Mouse (Mus musculus): ENCODE data around the gene Pcp4.
A peak's percentile ranks its signal among the peaks of the same experiment; 100 is the strongest.

The Pcp4 gene

DNA sequence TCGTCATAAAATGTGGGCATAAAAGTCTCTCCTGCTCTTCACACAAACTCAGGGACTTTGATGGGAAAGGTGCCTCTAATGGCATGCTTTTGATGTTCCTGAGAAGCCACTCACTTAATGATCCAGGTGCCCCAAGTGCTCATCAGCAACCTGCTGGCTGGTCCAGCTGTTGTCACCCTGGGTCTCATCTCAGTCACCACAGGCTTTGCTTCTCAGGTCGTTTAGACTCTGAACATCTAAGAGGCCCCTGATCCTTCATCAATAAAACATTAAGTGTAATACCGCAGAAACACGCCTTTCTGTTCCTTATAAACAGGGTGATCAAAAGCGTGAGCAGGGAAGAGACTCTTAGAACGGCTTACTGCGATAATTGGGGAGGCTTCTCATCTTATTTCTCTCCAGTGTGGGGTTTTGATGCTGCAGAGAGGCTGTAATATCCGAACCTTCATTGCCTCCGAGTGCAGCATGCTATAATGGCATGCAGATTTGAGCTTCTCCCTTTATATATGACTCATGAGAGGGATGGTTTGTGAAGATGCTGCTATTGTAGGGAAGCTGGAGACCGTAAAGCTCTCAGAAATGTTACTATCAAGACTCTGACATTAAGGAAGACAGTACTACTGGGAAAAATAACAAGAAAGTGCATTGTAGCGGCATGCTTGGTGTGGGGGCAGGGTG, 19.7 kb downstream of the Pcp4 start:
- DNase-seq (ENCODE audit: inconsistent age in 2 of 2, low spot score in 1 of 2), result no peak

DNA sequence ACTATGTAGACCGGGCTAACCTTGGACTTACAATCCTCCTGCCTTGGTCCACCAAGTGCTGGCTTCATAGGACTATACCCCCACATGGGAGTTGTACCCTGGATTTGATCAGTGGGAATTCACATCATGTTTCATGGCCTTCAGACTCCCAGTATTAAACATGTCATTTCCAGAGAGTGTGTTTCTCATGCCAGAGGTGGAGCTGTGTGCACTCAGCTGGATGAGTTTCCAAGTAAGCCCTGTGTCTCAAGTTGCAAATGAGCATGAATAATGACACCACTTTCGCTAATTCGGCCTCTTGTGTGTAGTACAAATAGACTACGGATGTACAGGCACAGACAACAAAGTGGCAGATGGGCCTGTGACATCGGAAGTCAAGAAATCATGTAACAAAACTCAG, 20.6 kb downstream of the Pcp4 start:
- no peak for DNase-seq (ENCODE audit: inconsistent age in 2 of 2, low spot score in 1 of 2)

DNA sequence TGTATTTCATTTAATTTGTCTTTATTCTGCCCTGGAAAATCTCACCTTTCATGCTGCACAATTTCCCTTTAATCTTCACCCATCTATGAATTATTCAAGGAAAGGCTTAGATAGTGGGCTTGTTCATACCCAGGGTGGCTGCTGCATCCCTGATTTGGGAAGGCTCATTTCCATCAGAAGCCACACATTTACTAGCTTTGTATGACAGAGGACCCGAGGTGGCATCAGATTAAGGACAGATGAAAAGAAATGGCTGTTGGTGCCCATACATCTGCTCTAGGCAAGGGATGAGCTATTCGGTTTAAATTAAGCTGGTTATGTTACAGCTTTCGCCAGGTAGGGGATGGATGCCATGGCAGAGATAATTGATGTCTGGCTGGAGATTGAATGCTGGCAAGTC, 24.1 kb downstream of the Pcp4 start:
- no peak for DNase-seq (ENCODE audit: inconsistent age in 2 of 2, low spot score in 1 of 2)

DNA sequence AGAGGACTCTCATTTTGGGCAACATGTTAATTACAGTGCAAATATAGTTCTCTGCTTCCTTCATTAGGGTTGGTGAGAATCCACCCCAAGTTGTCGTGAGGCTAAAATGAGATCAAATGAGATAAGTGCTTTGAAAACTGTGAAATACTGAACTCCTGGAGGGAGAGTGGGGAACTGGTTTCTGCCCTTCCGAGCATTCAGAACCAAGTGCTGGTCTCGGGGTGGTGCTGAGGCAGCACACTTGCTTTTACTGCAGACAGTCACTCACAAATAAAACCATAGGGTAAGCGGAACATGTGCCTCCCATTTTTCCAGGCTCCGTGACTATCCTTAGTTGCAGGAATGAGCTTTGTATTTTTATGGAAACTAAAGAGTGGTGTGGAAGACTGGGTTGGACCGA, 26.7 kb downstream of the Pcp4 start:
- no peak for DNase-seq (ENCODE audit: inconsistent age in 2 of 2, low spot score in 1 of 2)

DNA sequence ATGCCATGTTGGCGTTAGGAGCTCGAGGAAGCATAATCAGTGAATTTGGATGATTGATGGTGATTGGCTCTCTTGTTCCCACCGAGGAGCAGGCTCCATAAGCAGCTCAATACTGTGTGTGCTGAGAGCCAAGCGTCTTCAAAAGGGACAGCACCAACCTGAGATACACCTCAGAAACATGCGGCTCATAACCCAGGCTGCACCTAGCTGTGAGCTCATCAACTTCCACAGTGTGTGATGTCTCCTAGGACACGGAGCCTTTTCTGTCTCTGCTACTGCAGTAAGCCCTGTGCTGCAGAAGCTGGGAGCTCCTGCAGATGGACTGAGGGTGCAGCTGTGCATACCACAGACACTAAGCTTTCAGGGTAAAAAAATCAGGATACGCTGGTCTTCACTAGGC, 31.5 kb downstream of the Pcp4 start:
- DNase-seq (ENCODE audit: inconsistent age in 2 of 2, low spot score in 1 of 2), result no peak

DNA sequence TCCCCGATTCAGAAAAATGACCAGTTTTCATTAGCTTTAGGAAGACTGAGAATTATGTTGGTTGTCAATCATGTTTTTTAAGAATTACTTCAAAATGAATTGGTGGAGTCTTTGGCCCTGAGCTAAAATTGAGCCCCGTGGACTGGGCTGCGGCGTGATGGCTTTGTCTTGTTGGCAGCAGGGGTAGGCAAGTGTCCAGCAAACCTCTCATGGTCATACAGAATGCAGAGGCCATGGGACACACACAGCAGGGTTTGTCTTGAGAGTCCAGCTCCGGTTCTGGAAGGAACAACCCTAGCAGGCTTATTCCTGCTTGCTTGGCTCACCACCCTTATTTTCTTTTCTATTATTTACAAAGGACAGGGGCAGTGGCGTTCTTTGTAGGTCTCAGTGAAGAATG, 33.8 kb downstream of the Pcp4 start:
- no peak for DNase-seq (ENCODE audit: inconsistent age in 2 of 2, low spot score in 1 of 2)

DNA sequence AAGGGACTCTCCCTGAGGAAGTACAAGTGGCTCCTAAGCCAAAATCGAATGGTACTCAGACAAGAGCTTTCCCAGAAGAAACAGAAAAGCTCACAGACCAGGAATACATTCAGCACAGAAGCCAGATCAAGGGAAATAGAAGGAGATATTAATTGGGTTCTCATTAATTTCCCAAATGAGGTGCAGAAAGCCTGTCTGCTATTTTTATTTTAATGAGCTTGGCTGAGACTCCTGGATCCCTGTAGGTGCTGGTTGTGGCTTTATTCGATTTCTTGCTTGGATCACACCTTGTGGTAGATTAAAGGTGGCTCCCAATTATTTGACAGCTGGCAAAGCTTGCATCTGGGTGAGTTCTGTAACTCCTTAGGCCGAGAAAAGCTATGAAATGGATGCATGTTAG, 35.2 kb downstream of the Pcp4 start:
- DNase-seq (ENCODE audit: inconsistent age in 2 of 2, low spot score in 1 of 2), result no peak

DNA sequence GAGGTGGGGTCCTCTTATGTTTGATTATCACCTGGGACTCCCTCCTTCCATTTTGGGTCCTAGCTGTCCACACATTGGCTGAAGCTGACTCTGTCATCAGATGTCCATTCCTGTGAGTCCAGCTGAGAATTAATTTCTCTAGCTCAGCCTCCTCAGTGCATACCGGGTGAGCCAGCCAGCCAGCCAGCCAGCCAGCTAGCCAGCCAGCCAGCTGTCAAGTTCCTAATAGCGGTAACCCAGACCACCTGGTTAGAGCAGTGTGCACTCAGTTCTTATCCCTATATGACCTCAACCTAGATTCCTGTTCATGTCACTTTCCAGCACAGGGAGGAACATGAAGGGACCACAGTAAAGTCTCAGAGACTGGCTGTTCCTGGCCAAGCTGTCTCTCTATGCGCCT, 47.1 kb downstream of the Pcp4 start:
- no peak for DNase-seq (ENCODE audit: inconsistent age in 2 of 2, low spot score in 1 of 2)

DNA sequence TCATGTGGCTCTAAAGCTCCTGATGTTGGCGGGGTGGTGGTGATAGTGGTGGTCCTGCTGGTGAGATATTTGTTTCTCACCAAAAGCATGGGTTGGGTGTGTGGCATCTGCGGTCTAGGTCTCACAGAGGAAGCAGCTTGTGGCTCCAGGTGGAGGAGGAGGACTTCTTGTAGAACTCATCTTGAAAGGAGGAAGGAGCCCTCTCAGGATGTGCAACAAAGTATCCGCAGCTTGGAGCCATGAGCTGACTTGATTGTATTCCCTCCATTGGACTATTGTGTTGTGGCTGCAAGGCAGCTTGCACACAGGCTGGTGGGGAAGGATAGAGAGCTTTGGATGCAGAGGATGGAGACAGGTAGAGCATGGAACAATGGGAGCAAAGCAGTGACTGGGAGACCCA, 60.1 kb downstream of the Pcp4 start:
- DNase-seq (ENCODE audit: inconsistent age in 2 of 2, low spot score in 1 of 2), result no peak

DNA sequence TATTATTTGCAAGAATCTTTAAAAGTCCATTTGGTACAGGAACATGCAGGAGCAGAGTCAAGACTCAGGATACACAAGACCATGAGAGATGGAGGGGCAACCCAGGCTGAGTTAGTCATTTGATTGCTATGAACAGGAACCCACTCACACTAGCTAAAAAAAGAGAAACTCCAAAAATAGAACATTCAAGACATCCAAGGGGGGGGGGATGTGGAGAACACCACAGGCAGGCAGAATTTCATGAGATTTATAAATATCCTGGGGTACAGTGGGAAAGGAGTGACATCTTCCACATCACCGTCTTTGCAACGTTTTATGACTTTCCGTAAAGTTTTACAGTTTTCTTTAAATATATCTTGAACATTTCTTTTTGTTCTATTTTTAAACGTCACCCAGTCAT, 61.1 kb downstream of the Pcp4 start:
- no peak for DNase-seq (ENCODE audit: inconsistent age in 2 of 2, low spot score in 1 of 2)

DNA sequence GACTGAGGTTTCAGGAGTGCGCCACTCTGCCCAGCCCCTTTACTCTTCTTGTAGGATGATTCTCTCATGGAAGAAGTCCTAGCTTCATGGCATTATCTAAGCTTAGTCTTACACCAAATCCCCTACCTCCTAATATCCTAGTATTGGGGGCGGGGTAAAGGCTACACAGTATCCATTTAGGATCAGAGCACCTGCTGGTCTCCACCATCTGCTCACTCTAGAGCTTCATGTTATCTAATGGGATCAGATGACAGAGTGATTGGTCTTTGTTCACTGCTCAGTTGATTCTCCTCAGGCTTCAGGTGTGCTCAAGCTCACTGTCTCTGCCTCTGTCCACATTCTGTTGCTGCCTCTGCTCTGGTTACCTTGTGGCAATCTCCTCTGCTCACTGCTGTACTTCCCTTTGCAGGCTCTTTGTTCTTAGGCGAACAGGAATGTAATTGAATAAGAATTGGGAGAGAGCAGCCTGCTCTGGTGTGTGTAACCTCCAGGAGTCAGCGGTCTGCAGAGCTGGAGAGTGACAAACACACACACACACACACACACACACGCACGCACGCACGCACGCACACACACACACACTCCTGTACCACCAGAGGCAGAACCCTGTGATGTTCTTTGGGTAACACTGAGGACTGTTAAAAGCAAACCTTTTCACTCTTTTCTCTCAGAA, 62.6 kb downstream of the Pcp4 start:
- DNase-seq (ENCODE audit: inconsistent age in 2 of 2, low spot score in 1 of 2), result no peak

DNA sequence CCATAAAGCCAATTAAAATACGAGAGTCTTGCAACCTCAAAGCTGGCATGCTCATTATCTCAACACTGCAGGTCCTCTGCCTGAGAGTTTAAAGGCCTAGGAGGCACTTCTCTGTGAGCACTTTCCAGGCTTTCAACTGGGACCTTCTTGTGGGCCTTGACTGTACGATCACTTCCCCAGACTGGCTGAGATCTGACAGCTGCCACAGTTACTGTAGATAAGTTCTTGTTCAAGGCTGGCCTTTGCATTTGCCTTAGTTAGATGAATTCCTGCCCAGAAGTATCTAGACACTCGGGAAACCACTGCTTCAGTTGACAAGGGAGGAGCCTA, 63.1 kb downstream of the Pcp4 start:
- no peak for DNase-seq (ENCODE audit: inconsistent age in 2 of 2, low spot score in 1 of 2)

DNA sequence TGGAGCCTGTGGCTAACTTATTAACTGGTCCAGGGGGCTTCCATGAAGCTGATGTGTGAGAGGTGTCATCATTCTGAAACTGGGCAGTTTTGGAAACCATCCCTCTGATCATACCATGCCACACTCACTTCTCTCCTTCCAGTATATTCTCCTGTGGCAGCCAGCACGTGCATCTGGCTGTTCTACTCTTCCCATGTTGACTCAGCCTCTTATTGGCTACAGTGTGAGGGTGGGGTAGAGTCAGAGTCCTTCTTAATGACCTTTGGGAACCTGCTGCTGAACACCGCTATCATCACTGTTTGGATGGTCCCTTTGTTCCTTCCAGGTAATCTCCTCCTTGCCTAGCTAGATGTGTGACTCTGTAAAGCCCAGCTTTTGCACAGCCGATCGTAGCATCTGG, 63.6 kb downstream of the Pcp4 start:
- DNase-seq (ENCODE audit: inconsistent age in 2 of 2, low spot score in 1 of 2), result no peak

DNA sequence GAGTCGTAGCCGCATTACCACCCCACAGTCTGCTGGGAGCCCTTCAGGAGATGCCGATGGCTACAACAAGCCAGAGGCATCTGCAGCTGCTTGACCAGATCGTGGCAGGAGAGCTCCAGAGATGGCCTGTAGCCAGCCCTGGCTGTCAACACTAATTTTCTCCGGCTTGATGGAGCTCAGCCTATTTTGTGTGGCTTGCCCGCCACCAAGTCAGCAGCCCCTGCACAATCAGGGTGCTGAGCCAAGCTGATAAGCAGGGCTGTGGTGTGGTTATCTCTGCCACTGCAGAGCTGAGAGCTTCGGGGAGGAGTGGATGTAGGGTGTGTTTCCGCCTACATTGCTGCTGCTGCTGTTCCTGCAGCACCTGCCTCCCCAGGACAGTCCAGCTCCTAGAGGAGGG, 66.3 kb downstream of the Pcp4 start:
- DNase-seq (ENCODE audit: inconsistent age in 2 of 2, low spot score in 1 of 2), result peak in 1 of 2 experiments; percentile 7

DNA sequence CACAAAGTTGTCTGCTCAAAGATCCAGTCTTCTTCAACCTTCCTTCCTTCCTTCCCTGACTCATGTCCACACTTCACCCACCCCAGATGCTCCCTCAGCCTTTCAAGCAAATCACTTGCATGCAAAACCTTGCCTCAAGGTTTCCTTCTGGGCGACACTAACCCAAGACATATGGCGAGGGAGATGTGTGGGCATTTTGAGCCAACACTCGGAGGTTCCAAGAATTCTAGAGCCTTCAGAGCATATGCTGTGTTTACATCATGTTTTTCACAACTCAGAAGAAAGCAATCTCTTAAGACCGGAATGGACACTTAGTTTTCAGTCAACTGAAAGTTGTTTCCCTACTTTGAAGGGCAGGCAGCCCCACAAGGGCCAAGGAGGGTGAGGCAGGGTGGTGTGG, 67.9 kb downstream of the Pcp4 start:
- DNase-seq (ENCODE audit: inconsistent age in 2 of 2, low spot score in 1 of 2), result no peak

DNA sequence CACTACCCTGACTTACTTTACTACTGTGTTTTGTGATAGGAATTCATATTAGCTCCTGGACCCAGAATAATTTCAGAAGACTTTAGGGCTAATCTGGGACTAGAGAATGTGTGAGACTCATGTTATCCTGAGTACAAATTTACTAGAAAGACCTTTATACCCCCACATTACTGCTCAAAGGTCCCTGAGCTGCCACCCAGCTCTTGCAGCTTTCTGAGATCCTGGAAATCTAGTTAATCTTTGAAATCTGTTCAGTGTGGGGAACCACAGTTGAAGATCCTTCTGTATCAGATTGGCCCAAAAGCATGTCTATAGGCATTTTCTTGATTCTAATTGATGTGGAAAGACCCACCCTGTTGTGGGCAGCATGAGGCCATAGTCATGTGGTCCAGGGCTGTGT, 69.0 kb downstream of the Pcp4 start:
- no peak for DNase-seq (ENCODE audit: inconsistent age in 2 of 2, low spot score in 1 of 2)

DNA sequence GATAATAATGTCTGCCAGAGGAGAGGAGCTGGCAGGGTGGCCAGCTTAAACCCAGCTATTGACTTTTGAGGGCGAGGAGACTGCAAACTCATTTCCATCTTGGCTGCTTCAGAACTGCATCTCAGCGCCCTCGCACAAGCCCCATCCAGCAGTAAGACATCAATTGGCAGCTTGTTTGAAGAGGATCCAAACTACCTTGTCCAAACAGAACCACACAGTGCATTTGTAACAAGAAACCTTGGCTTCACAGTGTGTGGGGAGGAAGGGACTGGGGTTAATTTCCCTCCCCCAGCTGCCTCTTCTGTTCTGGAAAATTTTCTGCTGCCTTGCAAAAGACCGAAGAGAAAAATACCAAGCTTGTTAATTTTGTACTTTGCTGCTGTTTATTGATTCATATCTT, 71.7 kb downstream of the Pcp4 start:
- no peak for DNase-seq (ENCODE audit: inconsistent age in 2 of 2, low spot score in 1 of 2)

DNA sequence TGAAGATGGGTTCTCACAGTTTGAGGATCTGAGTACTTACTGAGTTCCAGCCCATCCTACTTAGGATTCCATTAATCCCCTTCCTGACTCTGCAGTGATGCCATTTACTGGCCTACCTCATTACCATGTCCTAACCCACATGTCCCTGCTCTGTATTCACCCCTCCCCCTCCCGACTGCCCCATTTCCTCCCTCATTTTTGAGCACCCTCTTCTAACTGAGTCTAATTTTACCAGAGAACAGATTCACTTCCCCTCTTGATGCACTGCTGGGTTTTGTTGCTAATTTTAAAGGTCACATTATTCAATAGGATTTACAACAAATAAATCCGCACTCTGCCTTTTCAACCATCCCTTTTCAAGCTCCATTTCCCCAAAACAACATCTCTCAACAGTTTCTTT, 73.7 kb downstream of the Pcp4 start:
- DNase-seq (ENCODE audit: inconsistent age in 2 of 2, low spot score in 1 of 2), result peak in 1 of 2 experiments; percentile 24

DNA sequence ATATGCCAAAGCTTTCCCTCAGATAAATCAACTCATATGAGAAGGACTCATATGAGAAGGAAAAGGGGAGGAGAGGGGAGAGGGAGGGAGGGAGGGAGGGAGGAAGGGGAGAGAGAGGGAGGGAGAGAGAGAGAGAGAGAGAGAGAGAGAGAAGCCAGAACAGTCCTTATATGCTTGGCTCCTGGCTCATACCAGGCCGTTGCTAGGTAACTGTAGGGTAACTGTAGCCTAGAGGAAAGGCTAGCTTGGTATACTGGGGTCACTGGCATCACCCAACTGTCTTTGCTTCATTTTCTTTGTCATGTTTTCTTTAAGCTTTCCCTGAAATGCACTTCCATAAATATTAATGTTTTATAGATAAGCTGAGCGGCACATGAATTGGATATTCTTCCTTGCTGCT, 85.3 kb downstream of the Pcp4 start:
- DNase-seq (ENCODE audit: inconsistent age in 2 of 2, low spot score in 1 of 2), result no peak

DNA sequence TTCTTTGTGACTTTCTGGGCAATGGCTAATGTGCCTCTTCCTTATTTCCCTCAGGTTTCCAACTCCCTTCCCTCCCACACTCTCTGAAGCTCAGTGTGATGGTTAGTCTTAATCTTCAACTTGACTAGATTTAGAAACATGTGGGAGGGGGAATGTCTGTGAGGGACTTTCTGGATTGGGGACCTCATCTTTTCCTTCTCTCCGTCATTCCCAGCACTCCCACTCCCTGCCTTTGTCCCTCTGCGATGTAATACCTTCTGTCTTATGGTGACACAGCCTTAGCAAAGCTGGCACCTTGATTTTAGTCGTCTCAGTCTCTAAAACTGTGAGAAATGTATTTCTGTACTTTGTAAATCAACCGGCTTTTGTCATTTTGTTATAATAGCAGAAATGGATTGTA, 88.0 kb downstream of the Pcp4 start:
- DNase-seq (ENCODE audit: inconsistent age in 2 of 2, low spot score in 1 of 2), result no peak

DNA sequence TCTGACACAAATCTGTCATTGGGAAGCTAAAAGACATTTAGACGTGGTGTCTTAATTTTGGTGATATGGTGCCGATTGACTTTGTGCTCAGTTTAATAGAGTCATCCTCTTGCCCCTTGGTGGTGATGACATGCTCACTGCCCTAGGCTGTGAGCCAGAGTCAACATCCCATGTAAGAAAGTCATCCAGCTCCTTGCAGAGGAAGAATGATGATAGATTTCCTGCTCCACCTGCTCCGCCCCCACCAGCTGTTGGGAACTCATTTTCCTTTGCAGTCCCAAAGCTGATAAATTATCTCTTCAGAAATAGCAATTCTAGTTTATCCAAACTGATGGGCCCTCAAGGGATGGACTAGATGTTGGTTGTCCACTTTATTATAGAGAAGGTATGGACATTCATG, 89.2 kb downstream of the Pcp4 start:
- DNase-seq (ENCODE audit: inconsistent age in 2 of 2, low spot score in 1 of 2), result no peak

DNA sequence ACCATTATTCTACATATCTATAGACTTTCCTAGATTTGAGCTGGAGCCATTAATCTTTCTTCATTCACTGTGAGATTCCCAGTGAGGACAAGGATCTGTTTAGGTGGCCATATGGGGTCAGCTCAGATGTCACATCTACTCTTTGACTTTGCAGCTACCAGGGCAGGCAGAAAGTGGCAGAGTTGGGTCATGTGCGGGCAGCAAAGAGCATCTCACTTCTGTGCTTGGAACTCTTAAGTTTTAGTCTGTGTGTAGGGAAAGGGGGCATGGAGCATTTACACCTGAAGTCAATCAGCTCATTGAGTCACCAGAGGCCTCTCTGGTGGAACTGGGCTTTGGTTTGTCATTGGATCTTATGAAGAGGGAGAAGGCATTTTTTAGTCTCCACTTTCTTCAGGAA, 90.9 kb downstream of the Pcp4 start:
- no peak for DNase-seq (ENCODE audit: inconsistent age in 2 of 2, low spot score in 1 of 2)

DNA sequence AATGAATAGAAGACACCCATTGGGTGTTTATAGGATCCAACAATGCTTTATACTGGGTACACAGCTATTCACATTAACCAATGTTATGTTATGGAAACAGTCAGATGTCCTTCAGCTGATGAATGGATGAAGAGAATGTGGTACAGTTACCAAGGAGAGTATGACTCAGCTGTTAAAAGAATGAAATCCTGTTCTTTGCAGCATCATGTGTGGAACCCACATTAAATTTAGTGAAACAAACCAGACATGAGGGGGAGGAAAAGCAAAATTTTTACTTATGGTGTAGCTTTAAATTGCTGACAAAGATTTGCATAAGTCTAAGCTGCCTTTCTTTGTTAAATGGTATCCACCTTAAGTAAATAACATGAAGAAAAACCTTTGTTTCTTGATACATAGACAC, 92.4 kb downstream of the Pcp4 start:
- DNase-seq (ENCODE audit: inconsistent age in 2 of 2, low spot score in 1 of 2), result no peak
